Mouse (Mus musculus): ENCODE measurements around the gene Plekhm1.
"Not testable (repeated sequence)": the region's sequence is repeated elsewhere in the genome, so short reads cannot be mapped to it uniquely, and the experiment has no call there.

The Plekhm1 gene

GRCm38 (mm10) chr11:103340130-103340529 is 72.4 kb downstream of the Plekhm1 start:
- DNase-seq (ENCODE audit: low spot score in 2 of 2): peak in 1 of 2 experiments; percentile 13

- DNase-seq (ENCODE audit: low spot score in 2 of 2): peak in 1 of 2 experiments; percentile 11
Observed at GRCm38 (mm10) chr11:103339414-103340119, 72.9 kb downstream of the Plekhm1 start.

GRCm38 (mm10) chr11:103338671-103339070 is 73.8 kb downstream of the Plekhm1 start:
- no peak for DNase-seq (ENCODE audit: low spot score in 2 of 2)

GRCm38 (mm10) chr11:103338119-103338518 is 74.4 kb downstream of the Plekhm1 start:
- DNase-seq (ENCODE audit: low spot score in 2 of 2): no peak

- DNase-seq (ENCODE audit: low spot score in 2 of 2): no peak
Observed at GRCm38 (mm10) chr11:103337180-103337579, 75.3 kb downstream of the Plekhm1 start.

- no peak for DNase-seq (ENCODE audit: low spot score in 2 of 2)
Observed at GRCm38 (mm10) chr11:103335561-103335960, 76.9 kb downstream of the Plekhm1 start.

- no peak for DNase-seq (ENCODE audit: low spot score in 2 of 2)
Observed at GRCm38 (mm10) chr11:103334925-103335324, 77.6 kb downstream of the Plekhm1 start.

GRCm38 (mm10) chr11:103333719-103334398 is 78.6 kb downstream of the Plekhm1 start:
- peak in 1 of 2 experiments; percentile 36 for DNase-seq (ENCODE audit: low spot score in 2 of 2)

- DNase-seq (ENCODE audit: low spot score in 2 of 2): no peak
Observed at GRCm38 (mm10) chr11:103332890-103333651, 79.4 kb downstream of the Plekhm1 start.

GRCm38 (mm10) chr11:103332186-103332889 is 80.1 kb downstream of the Plekhm1 start:
- DNase-seq (ENCODE audit: low spot score in 2 of 2): peak; percentile 39 to 85

GRCm38 (mm10) chr11:103331502-103332185 is 80.8 kb downstream of the Plekhm1 start:
- DNase-seq (ENCODE audit: low spot score in 2 of 2): no peak

- peak in 1 of 2 experiments; percentile 41 for DNase-seq (ENCODE audit: low spot score in 2 of 2)
Observed at GRCm38 (mm10) chr11:103330651-103331319, 81.7 kb downstream of the Plekhm1 start.

GRCm38 (mm10) chr11:103326950-103327349 is 85.5 kb downstream of the Plekhm1 start:
- DNase-seq (ENCODE audit: low spot score in 2 of 2): peak; percentile 75 to 87

- peak in 1 of 2 experiments; percentile 73 for DNase-seq (ENCODE audit: low spot score in 2 of 2)
Observed at GRCm38 (mm10) chr11:103325172-103325571, 87.3 kb downstream of the Plekhm1 start.

GRCm38 (mm10) chr11:103324723-103325122 is 87.8 kb downstream of the Plekhm1 start:
- DNase-seq (ENCODE audit: low spot score in 2 of 2): no peak

- not testable (repeated sequence) for DNase-seq (ENCODE audit: low spot score in 2 of 2)
Observed at GRCm38 (mm10) chr11:103322832-103323231, 89.7 kb downstream of the Plekhm1 start.

GRCm38 (mm10) chr11:103320646-103321045 is 91.8 kb downstream of the Plekhm1 start:
- no peak for DNase-seq (ENCODE audit: low spot score in 2 of 2)

GRCm38 (mm10) chr11:103320196-103320595 is 92.3 kb downstream of the Plekhm1 start:
- no peak for DNase-seq (ENCODE audit: low spot score in 2 of 2)

GRCm38 (mm10) chr11:103318042-103318441 is 94.4 kb downstream of the Plekhm1 start:
- no peak for DNase-seq (ENCODE audit: low spot score in 2 of 2)

- DNase-seq (ENCODE audit: low spot score in 2 of 2): no peak
Observed at GRCm38 (mm10) chr11:103315379-103315778, 97.1 kb downstream of the Plekhm1 start.

Data from spleen, postnatal 10 days (tissue).